Mouse (Mus musculus) monocyte, adult 2 months (primary cell): ENCODE results near the gene Rbp3.

ENCODE experiments used
- DNase-seq, 2 experiments: peaks; one replicate each; pipeline ENCODE4 v3.0.0; 2022; ENCODE audit warnings: low spot score in 2 of 2, low read depth in 1 of 2

Gene Rbp3

GRCm38 (mm10) chr14:33972679-33973078, 18.9 kb downstream of the Rbp3 start:
- no peak for DNase-seq

GRCm38 (mm10) chr14:33974752-33975151, 20.9 kb downstream of the Rbp3 start:
- DNase-seq: no peak

GRCm38 (mm10) chr14:33977748-33978147, 23.9 kb downstream of the Rbp3 start:
- no peak for DNase-seq

GRCm38 (mm10) chr14:33978604-33979059, 24.8 kb downstream of the Rbp3 start, which contains the start of gene Zfp488:
Gene Zfp488 (minus strand): TSS chr14:33978764.
- no peak for DNase-seq

- no peak for DNase-seq
These were observed 35.4 kb downstream of the Rbp3 start for GRCm38 (mm10) chr14:33989201-33989600.

GRCm38 (mm10) chr14:33991971-33992370, 38.2 kb downstream of the Rbp3 start:
- DNase-seq: no peak

- no peak for DNase-seq
These were observed 39.2 kb downstream of the Rbp3 start for GRCm38 (mm10) chr14:33993051-33993450.

GRCm38 (mm10) chr14:33993521-33994289, 39.9 kb downstream of the Rbp3 start:
- no peak for DNase-seq

- no peak for DNase-seq
These were observed 43.6 kb downstream of the Rbp3 start for GRCm38 (mm10) chr14:33997427-33997826.

GRCm38 (mm10) chr14:34000076-34000475, 46.3 kb downstream of the Rbp3 start:
- no peak for DNase-seq

- DNase-seq: no peak
These were observed 47.6 kb downstream of the Rbp3 start for GRCm38 (mm10) chr14:34001445-34001844.

GRCm38 (mm10) chr14:34002358-34002757, 48.6 kb downstream of the Rbp3 start:
- no peak for DNase-seq
